Mouse (Mus musculus): ENCODE data around the gene Wwox.
A peak's percentile ranks its signal among the peaks of the same experiment; 100 is the strongest.

Gene Wwox

GRCm38 (mm10) chr8:114676918-114677317, 237.5 kb downstream of the Wwox start:
- no peak for DNase-seq

GRCm38 (mm10) chr8:114677551-114678127, 238.2 kb downstream of the Wwox start:
- DNase-seq: no peak

GRCm38 (mm10) chr8:114679386-114680098, 240.1 kb downstream of the Wwox start:
- DNase-seq: no peak

- DNase-seq: no peak
Measured at GRCm38 (mm10) chr8:114681136-114681535, 241.7 kb downstream of the Wwox start.

- no peak for DNase-seq
Measured at GRCm38 (mm10) chr8:114682166-114682565, 242.7 kb downstream of the Wwox start.

GRCm38 (mm10) chr8:114684046-114684702, 244.7 kb downstream of the Wwox start:
- no peak for DNase-seq

GRCm38 (mm10) chr8:114686462-114686861, 247.0 kb downstream of the Wwox start:
- no peak for DNase-seq

GRCm38 (mm10) chr8:114688732-114689131, 249.3 kb downstream of the Wwox start:
- no peak for DNase-seq

GRCm38 (mm10) chr8:114694566-114695198, 255.2 kb downstream of the Wwox start:
- DNase-seq: no peak

GRCm38 (mm10) chr8:114703517-114703916, 264.1 kb downstream of the Wwox start:
- no peak for DNase-seq

- DNase-seq: no peak
Measured at GRCm38 (mm10) chr8:114707538-114708138, 268.2 kb downstream of the Wwox start.

GRCm38 (mm10) chr8:114715318-114716070, 276.0 kb downstream of the Wwox start:
- DNase-seq: no peak

- peak; percentile 10 for DNase-seq
Measured at GRCm38 (mm10) chr8:114716546-114717255, 277.2 kb downstream of the Wwox start.

- no peak for DNase-seq
Measured at GRCm38 (mm10) chr8:114718821-114719220, 279.4 kb downstream of the Wwox start.

GRCm38 (mm10) chr8:114722611-114723010, 283.2 kb downstream of the Wwox start:
- DNase-seq: no peak

GRCm38 (mm10) chr8:114731260-114732140, 292.0 kb downstream of the Wwox start:
- DNase-seq: peak; percentile 11

- DNase-seq: no peak
Measured at GRCm38 (mm10) chr8:114743185-114743915, 303.9 kb downstream of the Wwox start.

GRCm38 (mm10) chr8:114746373-114746772, 306.9 kb downstream of the Wwox start:
- DNase-seq: no peak

GRCm38 (mm10) chr8:114751376-114752135, 312.1 kb downstream of the Wwox start:
- DNase-seq: no peak
